Mouse (Mus musculus) erythroblast, adult 5-6 weeks (primary cell): ENCODE results near the gene Vmn2r19. TPM values are rescaled to one million over a fixed set of nuclear protein-coding genes. Genes with fewer than 3 reads are reported as not detected.
"Not testable (repeated sequence)": the region's sequence is repeated elsewhere in the genome, so short reads cannot be mapped to it uniquely, and the experiment has no call there.

ENCODE experiments used
- ATAC-seq: replicated peaks from 2 replicates; pipeline ENCODE4 v1.8.0; 2016; ENCODE audit warnings: moderate number of reproducible peaks, mild to moderate bottlenecking, moderate TSS enrichment, inconsistent platforms; ENCODE audit not compliant: poor library complexity, low FRiP score, severe bottlenecking
- total RNA-seq, 2 experiments: library from RNA; stranded (forward) in 1 of 2; stranded (reverse) in 1 of 2; fragments of 150-400 nt in 1 of 2; fragments of 200-764, 138-1000 nt in 1 of 2; gene quantifications; 2 replicates each; pipeline versions ENCODE4 v1.2.3 to v1.2.4; 2015 to 2017; ENCODE audit warnings: low replicate concordance in 2 of 2

Vmn2r19 gene
- total RNA-seq (2015; ENCODE audit: low replicate concordance) (not detected in 2 replicates), total RNA-seq (2017; ENCODE audit: low replicate concordance) (not detected in 2 replicates)

DNA sequence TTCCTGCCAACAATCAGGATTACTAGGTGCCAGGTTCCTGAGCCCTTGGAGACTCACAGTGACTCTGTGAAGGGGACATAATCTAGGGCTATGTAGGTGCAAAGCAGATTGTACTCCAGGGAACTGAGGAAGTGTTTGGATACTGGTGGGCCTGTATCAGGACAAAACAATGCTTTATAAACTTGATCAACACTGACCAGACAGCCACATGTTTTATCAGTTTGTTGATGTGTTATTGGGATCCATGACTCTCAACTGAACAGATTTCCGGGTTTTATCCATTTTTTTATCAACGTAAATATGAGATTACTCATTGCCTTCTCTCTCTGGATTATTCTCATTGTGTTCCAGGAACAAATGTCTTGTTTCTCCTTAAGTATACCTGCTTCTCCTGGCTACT lies at the start of gene Vmn2r19:
Gene Vmn2r19 (plus strand): TSS at position 301 of the 400 bp plus-strand sequence.
- no peak for ATAC-seq

DNA sequence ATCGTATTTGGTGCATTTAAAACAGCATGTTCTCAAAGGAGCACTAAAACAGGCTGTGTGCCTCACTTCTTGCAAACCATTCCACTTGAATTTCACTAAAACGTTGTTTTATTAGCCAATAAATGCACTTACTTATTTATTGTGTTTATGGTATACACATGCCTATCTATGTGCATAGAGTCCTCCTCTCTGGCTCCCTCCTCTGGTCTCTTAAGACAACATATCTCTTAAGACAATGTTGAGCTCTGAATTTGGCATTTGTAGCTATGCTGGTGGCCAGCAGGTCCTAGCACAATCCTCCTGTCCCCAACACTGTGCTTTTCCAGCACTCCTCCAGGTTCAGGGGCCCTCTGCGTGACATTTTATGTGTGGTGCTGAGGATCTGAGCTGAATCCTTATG lies 49.2 kb upstream of the Vmn2r19 start:
- ATAC-seq, result peak; percentile 57

DNA sequence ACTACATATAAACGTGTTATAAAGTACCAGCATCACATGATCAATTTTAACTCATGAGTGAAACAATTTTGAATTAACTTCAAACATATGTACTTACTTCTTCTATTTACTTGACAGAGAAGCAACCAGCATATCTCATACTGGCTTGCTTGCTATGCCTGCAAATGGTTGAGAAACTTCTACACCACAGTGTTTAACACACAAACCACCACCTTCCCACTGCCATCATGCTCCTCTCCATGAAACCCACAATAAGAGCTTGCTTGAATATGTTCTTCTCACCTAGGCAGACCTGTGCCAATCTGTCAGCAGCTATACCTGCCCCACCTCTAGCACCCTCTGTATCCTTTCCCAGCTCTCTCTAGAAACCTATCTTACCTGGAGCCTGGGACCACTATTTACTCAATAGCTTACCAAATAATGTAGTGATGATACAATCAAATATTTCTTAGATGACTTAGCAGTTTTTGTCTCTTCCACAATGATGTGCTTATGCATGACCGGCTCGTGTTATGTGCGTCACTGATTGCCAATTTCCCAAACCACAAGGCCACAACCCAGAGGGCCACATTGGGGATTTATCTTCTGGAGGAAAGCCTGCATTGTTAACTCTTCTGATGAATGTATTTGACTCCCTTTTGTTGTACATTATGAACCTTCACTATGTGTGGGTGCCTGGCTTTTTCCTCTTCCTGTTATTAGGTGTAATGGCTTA lies 48.1 kb upstream of the Vmn2r19 start:
- no peak for ATAC-seq

DNA sequence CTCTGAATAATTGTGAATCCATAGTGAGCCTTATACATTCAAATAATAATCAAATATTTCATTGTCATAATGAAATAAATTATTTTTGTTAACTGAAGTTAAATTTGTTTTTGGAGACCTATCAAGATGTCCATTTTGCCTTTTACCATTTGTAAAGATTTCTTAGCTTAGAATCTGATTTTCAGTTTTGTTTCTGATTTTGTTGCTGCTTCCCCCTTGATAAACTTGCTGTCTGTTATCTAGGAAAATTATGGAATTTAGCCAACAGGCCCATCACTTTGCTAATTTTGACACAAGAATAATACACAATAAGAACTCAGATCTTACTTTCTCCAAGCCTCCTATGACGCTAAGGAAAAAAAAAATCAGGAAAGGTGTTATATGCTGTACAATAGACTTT lies 47.3 kb upstream of the Vmn2r19 start:
- ATAC-seq, result no peak

DNA sequence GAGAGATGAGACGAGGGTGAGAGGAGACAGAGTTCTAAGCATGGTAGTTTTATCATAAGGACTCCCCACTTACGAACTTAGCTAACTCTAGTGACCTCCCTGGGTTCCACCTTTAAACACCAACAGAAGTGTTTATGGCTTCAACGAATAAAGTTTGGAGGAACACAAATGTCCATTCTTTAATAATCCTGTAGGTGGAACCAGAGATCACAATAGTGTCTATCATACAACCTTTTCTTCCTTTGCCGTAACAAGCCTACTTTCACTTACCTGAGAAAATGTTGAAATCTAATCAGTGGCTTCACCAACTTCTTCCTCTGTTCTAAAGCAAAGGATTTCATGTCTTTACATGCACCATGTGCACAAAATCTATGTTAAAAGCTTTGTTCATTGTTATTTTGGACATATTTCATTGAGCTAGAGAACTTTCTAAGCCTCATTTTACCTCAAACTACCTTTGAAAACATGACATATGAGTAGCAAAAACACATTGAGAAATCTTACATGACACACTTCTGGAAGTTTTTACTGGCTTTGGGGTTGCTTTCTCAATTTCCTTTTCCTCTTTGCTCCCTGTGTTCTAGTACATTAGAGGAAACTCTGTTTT lies 46.5 kb upstream of the Vmn2r19 start, which contains the start of gene Clec4d:
Gene Clec4d (plus strand): TSS at position 557 of the 607 bp plus-strand sequence.
- peak; percentile 72 for ATAC-seq

DNA sequence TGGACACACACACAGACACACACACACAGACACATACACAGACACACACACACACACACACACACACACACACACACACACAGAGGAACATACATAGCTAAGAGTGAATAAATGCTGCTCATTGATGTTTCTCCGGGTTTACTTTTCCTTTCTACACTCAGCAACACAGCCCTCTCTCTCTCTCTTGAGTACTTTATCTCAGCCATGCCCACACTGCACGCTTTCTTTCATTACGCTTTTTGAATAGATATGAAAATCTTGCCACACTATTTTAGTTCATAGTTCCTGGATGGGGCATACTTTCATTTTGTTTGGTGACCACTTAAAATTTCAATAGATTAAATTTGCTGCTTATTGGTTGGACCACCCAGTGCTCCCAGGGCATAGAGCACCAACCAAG lies 43.9 kb upstream of the Vmn2r19 start:
- ATAC-seq, result no peak

DNA sequence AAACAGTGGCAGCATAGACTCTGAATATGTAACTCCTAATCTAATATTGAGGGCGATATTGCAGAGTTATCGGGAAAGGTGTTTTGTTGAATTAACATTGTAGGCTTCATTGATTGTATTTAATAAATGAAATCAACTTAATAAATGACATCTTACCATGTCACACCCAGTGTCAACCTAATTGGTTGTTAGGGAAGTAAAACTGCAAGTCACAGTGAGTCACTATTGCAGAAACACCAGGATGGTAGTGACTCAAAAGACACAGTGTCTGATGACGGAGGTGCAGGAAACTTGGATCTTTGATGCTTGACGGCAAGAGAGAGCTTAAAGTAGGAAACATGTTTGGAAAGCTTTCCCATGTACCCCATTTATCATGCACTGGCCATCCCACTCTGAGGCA lies 42.3 kb upstream of the Vmn2r19 start:
- peak; percentile 86 for ATAC-seq

DNA sequence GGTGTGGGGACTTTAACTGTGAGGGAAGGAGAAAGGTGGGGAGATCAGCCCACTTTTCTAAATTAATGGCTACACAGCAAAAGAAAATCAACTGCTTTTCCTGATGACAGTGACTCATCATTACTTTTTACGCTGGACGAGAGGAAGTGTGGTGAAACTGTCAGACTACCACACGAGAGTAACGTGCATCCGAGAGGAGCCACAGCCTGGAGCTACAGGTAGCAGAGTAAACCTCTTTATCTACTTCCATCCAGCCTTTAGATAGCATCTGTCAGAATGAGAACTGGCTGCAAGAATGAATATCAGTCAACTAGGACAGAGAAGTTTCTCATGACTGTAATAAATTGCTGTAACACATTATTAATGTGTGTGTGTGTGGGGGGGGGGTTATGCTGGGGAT lies 41.2 kb upstream of the Vmn2r19 start:
- ATAC-seq, result 0 out of 2 replicates have a peak, but pooled peaks have one; percentile 21

DNA sequence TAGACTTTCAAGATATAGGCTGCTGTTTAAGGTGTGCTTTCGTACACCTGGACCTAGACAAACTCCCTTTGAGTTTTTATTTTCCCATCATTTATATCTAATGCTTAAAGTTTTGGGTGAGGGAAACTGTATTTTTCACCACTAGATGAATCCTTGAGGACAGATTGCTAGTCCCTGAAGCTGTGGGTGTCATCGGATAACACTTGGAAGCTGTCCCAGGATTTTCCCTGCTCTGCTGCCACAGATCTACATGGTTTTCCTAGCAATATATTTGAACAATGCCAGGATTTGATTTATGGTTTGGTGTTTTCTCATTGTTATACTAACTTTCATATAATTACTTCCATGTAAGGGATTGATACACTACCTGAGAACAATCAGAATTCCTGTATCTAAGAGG lies 28.7 kb upstream of the Vmn2r19 start:
- no peak for ATAC-seq

DNA sequence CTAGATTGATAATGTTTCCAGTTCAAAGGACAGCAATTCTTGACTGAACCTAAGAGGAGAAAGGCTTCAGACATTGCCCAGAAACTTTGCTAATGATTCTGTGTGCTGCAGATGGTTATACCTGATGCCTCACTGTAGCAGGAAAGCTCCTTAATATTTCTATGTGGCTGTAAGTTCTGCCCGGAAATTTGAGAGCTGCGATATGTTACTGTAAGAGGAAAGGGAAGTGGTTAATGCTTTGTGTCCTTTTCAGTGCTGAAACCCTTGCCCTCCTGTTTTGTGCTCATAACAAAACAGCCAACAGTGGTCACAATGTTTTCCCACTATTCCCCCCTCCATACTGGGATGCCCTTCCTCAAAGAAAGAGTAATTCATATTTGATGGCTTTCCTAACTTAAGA lies 21.8 kb upstream of the Vmn2r19 start:
- ATAC-seq, result no peak

DNA sequence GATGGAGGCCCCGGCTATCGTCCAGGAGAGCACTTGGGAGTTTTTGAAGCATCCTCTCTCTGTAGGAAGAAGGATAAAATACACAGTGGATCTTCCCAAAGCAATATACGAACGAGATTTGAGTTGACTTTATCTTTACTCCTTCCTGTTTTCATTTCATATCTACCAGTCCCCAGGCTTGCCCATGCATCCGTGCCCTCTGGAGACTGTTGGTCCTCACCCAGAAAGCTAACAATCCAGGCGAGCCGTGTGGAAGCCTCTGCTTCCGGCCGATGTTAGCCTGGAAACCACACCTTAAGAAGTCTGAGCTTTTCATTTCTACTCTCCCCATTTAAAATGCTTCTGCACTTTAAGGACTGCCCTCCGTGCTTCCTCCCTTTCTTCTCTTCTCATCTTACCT lies 19.2 kb upstream of the Vmn2r19 start:
- no peak for ATAC-seq

DNA sequence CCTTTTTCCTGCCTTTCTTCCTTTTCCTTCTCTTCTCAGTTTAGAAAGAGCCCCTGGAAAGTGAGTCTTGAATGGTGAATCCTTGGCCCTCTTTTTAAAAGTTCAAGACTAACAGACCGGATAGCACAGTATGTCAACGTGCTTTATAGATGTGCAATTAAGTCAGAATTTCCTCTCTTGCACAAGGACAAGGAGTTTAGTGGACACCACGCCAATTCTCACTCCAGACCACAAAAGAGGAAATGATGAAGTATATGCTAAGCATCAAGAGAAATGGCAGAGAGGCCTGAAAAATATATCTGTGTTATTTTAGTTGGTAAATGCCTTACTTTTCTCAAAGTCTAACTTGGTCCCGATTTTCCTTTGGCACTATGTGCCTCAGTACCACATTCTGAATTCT lies 18.4 kb upstream of the Vmn2r19 start, which contains the start of gene Clec4e:
Gene Clec4e (minus strand): TSS at position 118 of the 400 bp plus-strand sequence.
- no peak for ATAC-seq

DNA sequence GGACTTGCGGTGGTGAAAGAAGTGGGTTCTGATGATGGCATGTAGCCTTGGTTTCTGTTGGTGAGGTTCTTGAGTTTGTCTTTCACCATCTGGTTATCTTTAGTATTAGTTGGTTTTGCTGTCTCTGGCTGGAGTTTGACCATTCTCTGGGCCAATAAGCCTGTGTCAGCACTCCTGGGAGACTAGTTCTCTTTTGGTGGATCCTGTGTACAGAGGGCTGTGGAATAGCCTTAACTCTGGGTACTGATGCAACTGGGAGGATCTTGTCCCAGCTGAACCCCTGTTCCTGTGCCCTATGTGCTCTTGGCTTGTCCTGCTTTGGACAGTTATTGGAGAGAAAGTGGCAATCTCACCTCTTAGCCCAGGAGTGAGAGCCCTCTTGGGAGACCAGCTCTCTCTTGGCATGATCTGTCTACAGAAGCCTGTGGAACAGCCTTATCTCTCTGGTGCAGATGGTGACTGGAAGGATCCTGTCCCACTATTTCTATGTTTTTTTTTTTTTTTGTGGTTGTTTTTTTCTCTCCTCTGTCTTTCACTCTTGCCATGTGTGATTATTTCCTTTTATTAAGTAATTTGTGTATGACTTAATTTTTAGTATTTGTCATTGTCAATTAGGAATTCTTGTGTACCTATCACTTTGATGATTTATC lies 15.3 kb upstream of the Vmn2r19 start:
- peak; percentile 90 for ATAC-seq

DNA sequence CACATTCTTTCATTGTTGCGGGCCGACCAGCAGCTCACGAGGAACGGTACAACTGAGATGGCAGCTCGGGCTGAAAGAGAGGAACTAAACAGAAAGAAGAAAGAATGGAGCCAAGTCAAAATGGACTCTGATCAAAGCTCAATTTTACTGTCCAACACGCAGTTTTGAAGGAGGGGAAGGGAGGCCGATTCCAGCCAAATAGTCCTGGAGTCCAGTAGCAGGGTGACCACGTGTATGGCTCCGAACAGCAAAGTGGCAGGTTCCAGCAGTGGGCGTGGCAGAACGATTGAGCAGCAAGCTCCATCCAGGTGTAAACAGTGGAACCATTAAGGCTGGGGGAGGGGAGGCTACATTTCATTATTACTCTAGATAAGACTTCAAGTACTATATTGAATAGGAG lies 14.6 kb upstream of the Vmn2r19 start:
- not testable (repeated sequence) for ATAC-seq

DNA sequence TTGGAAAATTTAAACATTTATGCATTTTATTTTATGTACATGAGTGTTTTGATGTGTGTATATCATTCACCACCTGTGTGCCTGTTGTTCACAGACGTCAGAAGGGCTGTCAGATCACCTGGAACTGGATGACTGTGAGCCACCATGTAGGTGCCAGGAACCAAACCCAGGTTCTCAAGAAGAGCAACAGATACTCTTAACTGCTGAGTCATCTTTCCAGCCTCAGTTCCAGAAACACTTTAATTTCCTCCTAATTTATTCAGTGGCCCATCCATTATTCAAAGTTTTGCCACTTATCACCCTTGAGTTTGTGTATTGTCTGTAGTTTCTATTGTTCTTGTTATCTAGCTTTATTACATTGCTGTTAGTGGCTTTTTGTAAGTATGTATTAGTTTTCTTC lies 11.4 kb upstream of the Vmn2r19 start:
- ATAC-seq, result peak; percentile 46

DNA sequence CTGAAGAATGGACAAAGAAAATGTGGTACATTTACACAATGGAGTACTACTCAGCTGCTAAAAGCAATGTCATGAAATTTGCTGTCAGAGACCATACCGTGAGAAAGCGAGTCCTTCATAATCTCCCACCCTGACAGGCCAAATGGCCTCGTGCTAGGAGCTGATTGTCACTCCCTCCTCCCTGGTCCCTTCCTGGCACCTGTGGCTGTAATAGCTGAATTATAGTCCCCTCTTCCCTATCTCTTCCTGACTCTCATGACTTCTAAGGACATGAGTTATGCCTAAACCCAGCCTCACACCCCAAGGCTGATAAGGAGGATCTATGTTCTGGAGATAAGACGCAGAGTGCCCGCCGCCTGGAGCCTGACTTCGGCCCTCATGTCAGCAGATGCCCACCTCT lies 1.8 kb upstream of the Vmn2r19 start:
- ATAC-seq, result not testable (repeated sequence)

DNA sequence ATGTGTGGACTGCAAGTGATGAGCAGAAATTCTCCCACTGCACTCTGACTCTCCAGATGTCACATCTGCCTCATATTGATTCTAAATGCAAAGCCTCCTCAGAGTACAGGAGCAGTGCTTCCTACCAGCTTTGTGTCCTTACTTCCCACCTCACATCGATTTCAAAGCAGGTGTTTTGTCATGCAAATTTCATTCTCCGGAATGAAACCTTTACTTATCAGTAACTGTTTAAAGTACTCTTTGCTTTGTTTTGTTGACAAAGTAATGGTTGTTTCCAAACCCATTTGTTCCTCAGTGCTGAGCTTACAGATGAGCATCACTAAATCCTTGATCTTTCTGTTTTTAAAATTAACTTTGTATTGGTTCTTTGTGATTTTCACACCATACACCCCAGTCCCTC lies 24.4 kb downstream of the Vmn2r19 start:
- no peak for ATAC-seq

DNA sequence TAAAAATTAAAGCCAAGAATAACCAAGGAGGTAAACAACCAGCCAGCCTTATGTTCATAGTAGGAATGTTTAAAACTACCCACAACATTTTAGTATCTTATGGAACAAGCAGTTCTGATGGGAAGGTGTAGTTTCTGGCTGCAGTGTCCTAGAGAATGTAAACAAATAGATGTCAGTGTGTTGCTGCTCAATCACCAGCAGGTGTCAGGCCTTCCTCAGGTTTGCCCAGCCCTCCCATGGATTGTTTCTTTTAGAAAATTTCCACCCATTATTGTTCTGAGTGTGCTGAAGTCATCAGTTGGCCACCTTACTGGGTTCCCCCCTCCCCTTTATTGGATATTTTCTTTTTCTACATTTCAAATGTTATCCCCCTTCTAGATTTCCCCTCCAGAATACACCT lies 32.0 kb downstream of the Vmn2r19 start:
- ATAC-seq, result peak; percentile 82

DNA sequence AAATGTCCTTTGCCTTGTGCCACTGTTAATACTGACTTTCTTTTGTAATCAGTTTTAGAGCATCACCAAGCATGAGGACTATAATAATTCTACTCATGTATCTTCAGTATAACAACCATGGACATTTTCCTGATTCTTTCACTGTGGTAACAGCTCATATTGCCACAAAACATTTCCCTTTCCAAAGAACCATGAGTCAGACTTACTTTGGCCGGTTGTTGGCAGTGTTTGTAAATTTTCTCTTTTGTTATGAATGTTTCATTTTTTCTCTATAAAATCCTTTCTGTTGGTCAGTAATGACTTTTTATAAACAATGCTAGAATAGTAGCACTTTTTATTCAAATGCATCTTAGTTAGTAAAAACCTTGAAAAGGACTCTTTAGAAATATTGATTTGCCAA lies 38.0 kb downstream of the Vmn2r19 start:
- no peak for ATAC-seq
